Mouse (Mus musculus) gastrocnemius, postnatal 25 days (tissue): ENCODE measurements around the gene Dgkq. TPM values are rescaled to one million over a fixed set of nuclear protein-coding genes. Genes with fewer than 3 reads are reported as not detected.

Source experiments
- DNase-seq: peaks from one replicate; pipeline ENCODE4 v3.0.0; 2022
- long read RNA-seq, 2 experiments: library from polyadenylated mRNA; stranded (forward); transcript quantifications; one replicate each; pipeline ENCODE4 v2.0.0; 2021
- total RNA-seq, 2 experiments: library from RNA; stranded (reverse); gene quantifications; 1 replicate in 1 of 2; 2 replicates in 1 of 2; pipeline ENCODE4 v1.2.3; 2021

Dgkq gene
- total RNA-seq, result 1 to 10 TPM; 4.7 to 5.0 TPM
- long read RNA-seq, experiment 1, full-length matches to known transcripts, result 1 of 1 reads
- long read RNA-seq, experiment 1, partial matches to known transcripts, result 0 of 1 reads
- long read RNA-seq, experiment 1, other reads (novel, unspliced or antisense), result 0 of 1 reads
- long read RNA-seq, experiment 2, partial matches to known transcripts, result 3 of 5 reads
- long read RNA-seq, experiment 2, other reads (novel, unspliced or antisense), result 2 of 5 reads

- DNase-seq, result peak; percentile 89
These were observed at the start of gene Dgkq for GRCm38 (mm10) chr5:108668977-108669936. Gene Dgkq (minus strand): TSS chr5:108669672.

- no peak for DNase-seq
These were observed 48.6 kb upstream of the Dgkq start for GRCm38 (mm10) chr5:108718051-108718450.

GRCm38 (mm10) chr5:108715974-108716373 is 46.5 kb upstream of the Dgkq start:
- peak; percentile 7 for DNase-seq

GRCm38 (mm10) chr5:108714149-108714548 is 44.7 kb upstream of the Dgkq start:
- DNase-seq, result peak; percentile 62

- DNase-seq, result no peak
These were observed 44.2 kb upstream of the Dgkq start for GRCm38 (mm10) chr5:108713691-108714090.

GRCm38 (mm10) chr5:108713096-108713495 is 43.6 kb upstream of the Dgkq start:
- DNase-seq, result no peak

GRCm38 (mm10) chr5:108711968-108712367 is 42.5 kb upstream of the Dgkq start:
- DNase-seq, result no peak

GRCm38 (mm10) chr5:108708981-108709731 is 39.7 kb upstream of the Dgkq start:
- peak; percentile 6 for DNase-seq

- DNase-seq, result no peak
These were observed 38.9 kb upstream of the Dgkq start for GRCm38 (mm10) chr5:108708419-108708818.

GRCm38 (mm10) chr5:108707758-108708157 is 38.3 kb upstream of the Dgkq start:
- DNase-seq, result no peak

- peak; percentile 7 for DNase-seq
These were observed 34.5 kb upstream of the Dgkq start for GRCm38 (mm10) chr5:108703754-108704626.

- peak; percentile 5 for DNase-seq
These were observed 32.0 kb upstream of the Dgkq start for GRCm38 (mm10) chr5:108701341-108702021.

- DNase-seq, result no peak
These were observed 30.9 kb upstream of the Dgkq start for GRCm38 (mm10) chr5:108700346-108700745.

- DNase-seq, result no peak
These were observed 27.9 kb upstream of the Dgkq start for GRCm38 (mm10) chr5:108697341-108697753.

- no peak for DNase-seq
These were observed 27.1 kb upstream of the Dgkq start for GRCm38 (mm10) chr5:108696542-108696941.

- DNase-seq, result peak; percentile 56
These were observed 26.4 kb upstream of the Dgkq start for GRCm38 (mm10) chr5:108695861-108696260.

GRCm38 (mm10) chr5:108694352-108695261 is 25.1 kb upstream of the Dgkq start:
- DNase-seq, result peak; percentile 28

GRCm38 (mm10) chr5:108693872-108694288 is 24.4 kb upstream of the Dgkq start:
- DNase-seq, result peak; percentile 92

GRCm38 (mm10) chr5:108692271-108692670 is 22.8 kb upstream of the Dgkq start, which contains the start of gene Fgfrl1:
Gene Fgfrl1 (plus strand): TSS chr5:108692382.
- peak; percentile 48 for DNase-seq

- DNase-seq, result no peak
These were observed 21.7 kb upstream of the Dgkq start for GRCm38 (mm10) chr5:108691152-108691551.
